Mouse (Mus musculus) MEL (cell line): ENCODE results near the gene Fam19a3. TPM values are rescaled to one million over a fixed set of nuclear protein-coding genes. Genes with fewer than 3 reads are reported as not detected.
A peak's percentile ranks its signal among the peaks of the same experiment; 100 is the strongest.

Experiments
- DNase-seq: peaks from one replicate; pipeline ENCODE4 v3.0.0; 2011; ENCODE audit warnings: low read depth, low spot score
- H3K27ac ChIP-seq: 2 replicates; pipeline ENCODE4 v1.5.1; 2012; ENCODE audit warnings: low read depth, mild to moderate bottlenecking, control low read depth, low read length, moderate library complexity; ENCODE audit not compliant: control insufficient read depth
- H3K27me3 ChIP-seq, 2 experiments: fragments of 150-350 bp in 1 of 2; sonication (generic) in 1 of 2; 2 replicates each; pipeline ENCODE4 v1.6.1; 2012; ENCODE audit warnings: low read length in 2 of 2, mild to moderate bottlenecking in 2 of 2, improper control_type of control experiment in 1 of 2, moderate library complexity in 1 of 2; ENCODE audit not compliant: insufficient read depth in 2 of 2, control insufficient read depth in 1 of 2
- H3K36me3 ChIP-seq, 2 experiments: 2 replicates each; pipeline ENCODE4 v1.6.1; 2012 to 2014; ENCODE audit warnings: low read length in 2 of 2, improper control_type of control experiment in 1 of 2, inconsistent platforms in 1 of 2, mild to moderate bottlenecking in 1 of 2; ENCODE audit not compliant: insufficient read depth in 2 of 2, control insufficient read depth in 1 of 2
- H3K4me1 ChIP-seq, 2 experiments: fragments of 150-350 bp in 1 of 2; sonication (generic) in 1 of 2; 2 replicates each; pipeline ENCODE4 v1.6.1; 2012; ENCODE audit warnings: low read length in 2 of 2, improper control_type of control experiment in 1 of 2, mild to moderate bottlenecking in 1 of 2; ENCODE audit not compliant: insufficient read depth in 2 of 2, control insufficient read depth in 1 of 2
- H3K4me3 ChIP-seq, 2 experiments: fragments of 150-350 bp in 1 of 2; sonication (generic) in 1 of 2; 2 replicates each; pipeline ENCODE4 v1.5.1; 2012; ENCODE audit warnings: low read depth in 2 of 2, low read length in 2 of 2, mild to moderate bottlenecking in 2 of 2, moderate library complexity in 2 of 2, control low read depth in 1 of 2, improper control_type of control experiment in 1 of 2; ENCODE audit not compliant: control insufficient read depth in 1 of 2, insufficient read depth in 1 of 2
- H3K79me2 ChIP-seq: 2 replicates; pipeline ENCODE4 v1.6.1; 2012; ENCODE audit warnings: mild to moderate bottlenecking, low read length, moderate library complexity; ENCODE audit not compliant: control insufficient read depth, poor library complexity, insufficient read depth
- H3K9ac ChIP-seq: 2 replicates; pipeline ENCODE4 v1.6.1; 2012; ENCODE audit warnings: low read depth, mild to moderate bottlenecking, control low read depth, low read length, moderate library complexity; ENCODE audit not compliant: control insufficient read depth, poor library complexity, severe bottlenecking
- H3K9me3 ChIP-seq: fragments of 150-350 bp; sonication (generic); replicated peaks from 2 replicates; pipeline ENCODE4 v1.6.1; 2012; ENCODE audit warnings: mild to moderate bottlenecking, low read length, improper control_type of control experiment, moderate library complexity; ENCODE audit not compliant: insufficient read depth
- CHD1 ChIP-seq: IDR thresholded peaks from 2 replicates; pipeline ENCODE4 v1.6.1; 2012; ENCODE audit warnings: low read depth, mild to moderate bottlenecking, inconsistent platforms, low read length, improper control_type of control experiment
- CHD2 ChIP-seq: IDR thresholded peaks from 2 replicates; pipeline ENCODE4 v1.6.1; 2011; ENCODE audit warnings: low read length, improper control_type of control experiment
- CTCF ChIP-seq, 3 experiments: IDR thresholded peaks in 2 of 3; conservative IDR thresholded peaks in 1 of 3; 2 replicates each; pipeline ENCODE4 v1.5.1; 2011 to 2012; ENCODE audit warnings: low read length in 3 of 3, low read depth in 2 of 3, mild to moderate bottlenecking in 2 of 3, improper control_type of control experiment in 1 of 3, inconsistent platforms in 1 of 3, mixed read lengths in 1 of 3, moderate library complexity in 1 of 3; ENCODE audit not compliant: control insufficient read depth in 1 of 3, insufficient read depth in 1 of 3, poor library complexity in 1 of 3, severe bottlenecking in 1 of 3
- EP300 ChIP-seq, 2 experiments: IDR thresholded peaks; 2 replicates each; pipeline ENCODE4 v1.6.1; 2011; ENCODE audit warnings: improper control_type of control experiment in 2 of 2, low read length in 2 of 2, low read depth in 1 of 2, mild to moderate bottlenecking in 1 of 2
- ETS1 ChIP-seq: IDR thresholded peaks from 2 replicates; pipeline ENCODE4 v1.6.1; 2012; ENCODE audit warnings: low read depth, mild to moderate bottlenecking, inconsistent platforms, low read length, improper control_type of control experiment, moderate library complexity
- HCFC1 ChIP-seq: IDR thresholded peaks from 2 replicates; pipeline ENCODE4 v1.6.1; 2012; ENCODE audit warnings: low read depth, mild to moderate bottlenecking, inconsistent platforms, low read length, improper control_type of control experiment, moderate library complexity
- JUND ChIP-seq: IDR thresholded peaks from 2 replicates; pipeline ENCODE4 v1.6.1; 2011; ENCODE audit warnings: low read depth, mild to moderate bottlenecking, improper control_type of control experiment, low read length
- MEF2A ChIP-seq: IDR thresholded peaks from 2 replicates; pipeline ENCODE4 v1.6.1; 2014; ENCODE audit warnings: low read depth, mild to moderate bottlenecking, inconsistent platforms, low read length, improper control_type of control experiment; ENCODE audit not compliant: poor library complexity, insufficient replicate concordance, severe bottlenecking; ENCODE audit errors: extremely low read depth
- MXI1 ChIP-seq: IDR thresholded peaks from 2 replicates; pipeline ENCODE4 v1.6.1; 2011; ENCODE audit warnings: mild to moderate bottlenecking, low read depth, low read length, improper control_type of control experiment
- MYC ChIP-seq: IDR thresholded peaks from 2 replicates; pipeline ENCODE4 v1.6.1; 2011; ENCODE audit warnings: low read depth, mild to moderate bottlenecking, low read length, improper control_type of control experiment, moderate library complexity
- NELFE ChIP-seq: IDR thresholded peaks from 2 replicates; pipeline ENCODE4 v1.6.1; 2011; ENCODE audit warnings: low read depth, low read length, improper control_type of control experiment
- POLR2A ChIP-seq, 2 experiments: IDR thresholded peaks; 2 replicates each; pipeline ENCODE4 v1.6.1; 2011 to 2012; ENCODE audit warnings: low read length in 2 of 2, mild to moderate bottlenecking in 2 of 2, control low read depth in 1 of 2, improper control_type of control experiment in 1 of 2, low read depth in 1 of 2, moderate library complexity in 1 of 2; ENCODE audit not compliant: control insufficient read depth in 1 of 2, insufficient read depth in 1 of 2, poor library complexity in 1 of 2
- POLR2AphosphoS2 ChIP-seq: IDR thresholded peaks from 2 replicates; pipeline ENCODE4 v1.6.1; 2011; ENCODE audit warnings: low read length, improper control_type of control experiment
- POLR2AphosphoS5 ChIP-seq: IDR thresholded peaks from 2 replicates; pipeline ENCODE4 v1.6.1; 2012; ENCODE audit warnings: low read depth, borderline replicate concordance, mild to moderate bottlenecking, inconsistent platforms, low read length, moderate library complexity, mixed read lengths
- RAD21 ChIP-seq: IDR thresholded peaks from 2 replicates; pipeline ENCODE4 v1.6.1; 2011; ENCODE audit warnings: mild to moderate bottlenecking, low read depth, low read length, improper control_type of control experiment
- RCOR1 ChIP-seq: IDR thresholded peaks from 2 replicates; pipeline ENCODE4 v1.6.1; 2012; ENCODE audit warnings: low read depth, mild to moderate bottlenecking, inconsistent platforms, low read length, improper control_type of control experiment
- SIN3A ChIP-seq: IDR thresholded peaks from 2 replicates; pipeline ENCODE4 v1.6.1; 2012; ENCODE audit warnings: low read length, improper control_type of control experiment, inconsistent platforms
- TAL1 ChIP-seq: IDR thresholded peaks from 2 replicates; pipeline ENCODE4 v1.6.1; 2012; ENCODE audit warnings: mild to moderate bottlenecking, inconsistent platforms, low read length, moderate library complexity, mixed read lengths
- USF2 ChIP-seq, 2 experiments: IDR thresholded peaks; 2 replicates each; pipeline ENCODE4 v1.6.1; 2011 to 2012; ENCODE audit warnings: improper control_type of control experiment in 2 of 2, low read length in 2 of 2, borderline replicate concordance in 1 of 2, inconsistent platforms in 1 of 2, low read depth in 1 of 2, mild to moderate bottlenecking in 1 of 2; ENCODE audit not compliant: insufficient read depth in 1 of 2
- ZMIZ1 ChIP-seq: IDR thresholded peaks from 2 replicates; pipeline ENCODE4 v1.6.1; 2012; ENCODE audit warnings: low read depth, mild to moderate bottlenecking, inconsistent platforms, low read length, improper control_type of control experiment, moderate library complexity
- polyA plus RNA-seq, 2 experiments: library from polyadenylated mRNA; stranded (reverse) in 1 of 2; unstranded in 1 of 2; fragments of >175 nt in 1 of 2; fragments of >200 nt in 1 of 2; gene quantifications; 2 replicates each; pipeline versions ENCODE4 v1.2.1 to v1.2.4; 2012; ENCODE audit warnings: low replicate concordance in 2 of 2, low read depth in 1 of 2; ENCODE audit not compliant: insufficient read length in 2 of 2, insufficient read depth in 1 of 2, missing spikeins in 1 of 2
- total RNA-seq: library from RNA; depleted of rRNA; stranded (reverse); fragments of 300-350 nt; gene quantifications from 2 replicates; pipeline ENCODE4 v1.2.3, GENCODE M21; 2012

The Fam19a3 gene
- total and polyA plus RNA-seq, 3 experiments = 0.03 TPM; not detected in 2

- H3K4me3 ChIP-seq = no peak overlapping the region
- no peak overlapping the region for H3K9ac ChIP-seq
- H3K9me3 ChIP-seq = no peaks in the 10 kb centered on the region
- TF ChIP-seq USF2 (IDR thresholded peaks at IDR 0.05; ENCODE audit: borderline replicate concordance in 1 of 2, insufficient read depth in 1 of 2, low read depth in 1 of 2, low read length in 2 of 2) = no peak
- no peak for TF ChIP-seq HCFC1
- TF ChIP-seq MXI1 = no peak
- no peak for TF ChIP-seq JUND
- TF ChIP-seq POLR2AphosphoS5 = no peak
- TF ChIP-seq POLR2AphosphoS2 = no peak
- no peak for TF ChIP-seq EP300 (IDR thresholded peaks at IDR 0.05; ENCODE audit: low read depth in 1 of 2, low read length in 2 of 2)
- TF ChIP-seq, all 39 proteins: peak for 0
- peaks cover 0 to 13% of the 10 kb centered on the region in 2 experiments; a peak in 3 of 4 replicates for H3K36me3 ChIP-seq
- H3K27ac ChIP-seq = no peak overlapping the region
- H3K4me1 ChIP-seq = peaks cover 4 to 11% of the 10 kb centered on the region in 2 experiments
- DNase-seq = no peak
- H3K79me2 ChIP-seq = no peaks in the 10 kb centered on the region
- H3K27me3 ChIP-seq = no peaks in the 10 kb centered on the region
Observed at GRCm38 (mm10) chr3:104794953-104795470, 13.4 kb upstream of the Fam19a3 start.

GRCm38 (mm10) chr3:104793871-104794828, 12.5 kb upstream of the Fam19a3 start:
- H3K4me3 ChIP-seq = no peak overlapping the region
- H3K9me3 ChIP-seq = no peaks in the 10 kb centered on the region
- no peaks in the 10 kb centered on the region for H3K27me3 ChIP-seq
- peaks cover 0 to 13% of the 10 kb centered on the region in 2 experiments; a peak in 3 of 4 replicates for H3K36me3 ChIP-seq
- TF ChIP-seq CHD2 = no peak
- TF ChIP-seq RAD21 = no peak
- TF ChIP-seq POLR2A (IDR thresholded peaks at IDR 0.05; ENCODE audit: control insufficient read depth in 1 of 2, insufficient read depth in 1 of 2, low read depth in 1 of 2, low read length in 2 of 2, poor library complexity in 1 of 2) = no peak
- no peak for TF ChIP-seq MYC
- no peak for TF ChIP-seq ETS1
- TF ChIP-seq CHD1 = no peak
- no peak for TF ChIP-seq SIN3A
- TF ChIP-seq MEF2A = no peak
- no peak for TF ChIP-seq ZMIZ1
- no peak for TF ChIP-seq EP300 (IDR thresholded peaks at IDR 0.05; ENCODE audit: low read depth in 1 of 2, low read length in 2 of 2)
- TF ChIP-seq TAL1 = no peak
- TF ChIP-seq NELFE = no peak
- TF ChIP-seq CTCF (IDR thresholded peaks at IDR 0.05 in 2 of 3, conservative IDR thresholded peaks at IDR 0.05 in 1 of 3; ENCODE audit: control insufficient read depth in 1 of 3, insufficient read depth in 1 of 3, low read depth in 2 of 3, low read length in 3 of 3, poor library complexity in 1 of 3, severe bottlenecking in 1 of 3) = no peak
- no peak for TF ChIP-seq RCOR1
- TF ChIP-seq, all 39 proteins: peak for 0
- H3K27ac ChIP-seq = no peak overlapping the region
- H3K9ac ChIP-seq = no peak overlapping the region
- peak; percentile 35 for DNase-seq
- no peaks in the 10 kb centered on the region for H3K79me2 ChIP-seq
- peaks cover 4 to 11% of the 10 kb centered on the region in 2 experiments for H3K4me1 ChIP-seq
